Mouse (Mus musculus) C3H10T1/2 (cell line): ENCODE data around the gene Fgf4. TPM values are rescaled to one million over a fixed set of nuclear protein-coding genes. Genes with fewer than 3 reads are reported as not detected.

Source experiments
- polyA plus RNA-seq, 2 experiments: library from polyadenylated mRNA; unstranded; fragments of >200 nt; fragmentation: generic; extraction: Trizol; gene quantifications; one replicate each; pipeline ENCODE4 v1.2.1; 2012; ENCODE audit warnings: missing spikeins in 2 of 2

The Fgf4 gene
- not detected for polyA plus RNA-seq

GRCm38 (mm10) chr7:144847067-144847466 is at the start of gene Fgf4:
TSS of gene Fgf4 (plus strand) at chr7:144847367.

GRCm38 (mm10) chr7:144837891-144838488 is 9.2 kb upstream of the Fgf4 start, which contains the start of gene Fgf3:
TSS of gene Fgf3 (plus strand) at chr7:144838083.

GRCm38 (mm10) chr7:144896294-144897218 is 49.4 kb downstream of the Fgf4 start, which contains the start of gene Fgf15:
TSS of gene Fgf15 (plus strand) at chr7:144896531.

Other genes starting within 250 kb of the Fgf4 start
- 1 to 10 TPM; 1.4 to 3.5 TPM for gene Ano1, start 95.4 kb upstream of the Fgf4 start, polyA plus RNA-seq
- gene Fgf3, start 9.3 kb upstream of the Fgf4 start, polyA plus RNA-seq: not detected
- gene Fgf15, start 49.2 kb downstream of the Fgf4 start, polyA plus RNA-seq: under 1 TPM; 0.02 to 0.11 TPM
- gene LTO1, start 67.7 kb downstream of the Fgf4 start, polyA plus RNA-seq: 10 to 100 TPM; 19.2 to 24.0 TPM
- gene Ccnd1, start 92.6 kb downstream of the Fgf4 start, polyA plus RNA-seq: 100 to 1,000 TPM in 1 of 2 experiments, 10 to 100 TPM in 1; 69.3 to 114 TPM